Mouse (Mus musculus): Measurements from ENCODE around the gene Tmem132a. TPM values are rescaled to one million over a fixed set of nuclear protein-coding genes. Genes with fewer than 3 reads are reported as not detected.

The Tmem132a gene
- polyA plus RNA-seq, 1 experiment from 2014 or later, result 160 TPM

DNA sequence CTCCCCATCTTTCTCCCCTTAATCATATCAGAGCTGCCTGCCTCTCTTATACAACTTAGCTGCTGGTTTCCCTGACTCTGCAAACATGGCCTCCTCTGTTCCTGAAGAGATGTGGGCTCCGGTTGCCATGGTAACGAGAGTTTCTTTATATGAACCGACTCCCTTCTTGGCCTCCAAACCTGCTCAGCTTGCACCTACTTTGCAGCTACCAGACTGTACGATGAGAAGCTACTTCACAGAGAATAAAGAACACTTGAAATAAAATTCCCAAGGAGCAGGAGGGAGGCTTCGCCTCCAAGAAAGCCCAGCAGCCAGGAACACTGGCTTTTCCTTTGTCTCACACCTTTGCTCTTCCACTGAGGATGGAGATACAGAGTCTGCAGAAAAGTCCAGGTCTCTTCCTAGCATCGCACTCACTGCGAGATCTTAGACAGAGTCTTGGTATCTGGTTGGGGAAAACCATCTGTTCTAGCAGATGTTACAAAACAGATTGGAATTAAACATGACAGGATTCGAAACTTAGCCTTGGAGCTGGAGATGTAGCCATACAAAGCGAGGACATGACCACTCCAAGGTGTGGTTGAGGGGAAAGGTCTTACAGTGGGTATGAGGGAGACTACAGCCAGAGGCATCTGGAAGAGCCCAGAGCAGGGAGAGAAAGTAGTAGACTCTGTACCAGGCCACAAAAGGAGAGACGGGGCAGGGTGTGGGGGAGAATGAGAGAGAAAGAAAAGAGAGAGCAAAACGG is 60.1 kb downstream of the Tmem132a start:
- Histone ChIP-seq H3K27me3 (ENCODE audit: control insufficient read depth, insufficient read depth, low read length) (no peaks in the 10 kb centered on the region), H3K9me3 (ENCODE audit: control insufficient read depth, low read length) (no peaks in the 10 kb centered on the region), H3K4me1 (replicated peaks; ENCODE audit: control insufficient read depth, insufficient read depth, low read length) (0 out of 2 replicates have a peak, but pooled peaks cover 8% of the 10 kb centered on the region), H3K36me3 (replicated peaks; ENCODE audit: control insufficient read depth, insufficient read depth) (no peaks in the 10 kb centered on the region), H3K9ac (no peak overlapping the region), H3K4me2 (replicated peaks) (no peak overlapping the region), H3K27ac (peak overlapping the region; percentile 44), H3K4me3 (replicated peaks; ENCODE audit: low read length) (no peak overlapping the region)
- 68% methylated on average over 11 of the region's 11 CpGs for WGBS
- ATAC-seq (ENCODE audit: low FRiP score) (peak; percentile 55; the same call in 1 of the 2 replicates), DNase-seq (ENCODE audit: low spot score) (peak; percentile 65)

GRCm38 (mm10) chr19:10808524-10809233 is 61.1 kb downstream of the Tmem132a start:
- 88% methylated on average over 12 of the region's 12 CpGs for WGBS
- ATAC-seq (ENCODE audit: low FRiP score) (0 out of 2 replicates have a peak, but pooled peaks have one; percentile 24), DNase-seq (ENCODE audit: low spot score) (no peak)
- H3K36me3 ChIP-seq (replicated peaks; ENCODE audit: control insufficient read depth, insufficient read depth), result no peaks in the 10 kb centered on the region
- no peak overlapping the region for H3K4me2 ChIP-seq (replicated peaks)
- H3K9ac ChIP-seq, result no peak overlapping the region
- peak overlapping the region; percentile 44; the same call in 1 of the 2 replicates for H3K27ac ChIP-seq
- H3K9me3 ChIP-seq (ENCODE audit: control insufficient read depth, low read length), result no peaks in the 10 kb centered on the region
- no peaks in the 10 kb centered on the region for H3K27me3 ChIP-seq (ENCODE audit: control insufficient read depth, insufficient read depth, low read length)
- 0 out of 2 replicates have a peak, but pooled peaks cover 8% of the 10 kb centered on the region for H3K4me1 ChIP-seq (replicated peaks; ENCODE audit: control insufficient read depth, insufficient read depth, low read length)
- no peak overlapping the region for H3K4me3 ChIP-seq (replicated peaks; ENCODE audit: low read length)

Other genes with a start within 250 kb of the Tmem132a start
- 0.64 and 1.1 TPM in 2 replicates for gene Vwce, start 235.7 kb downstream of the Tmem132a start, polyA plus RNA-seq (2014; fragmentation: Nextera tagmentation; extraction: Ambion mirVana)
- not detected in 2 replicates for gene Pga5, start 191.9 kb downstream of the Tmem132a start, polyA plus RNA-seq (2014; fragmentation: Nextera tagmentation; extraction: Ambion mirVana)
- 28.7 and 31.3 TPM in 2 replicates for gene Vps37c, start 181.2 kb downstream of the Tmem132a start, polyA plus RNA-seq (2014; fragmentation: Nextera tagmentation; extraction: Ambion mirVana)
- gene Cd5, start 130.9 kb downstream of the Tmem132a start, polyA plus RNA-seq (2014; fragmentation: Nextera tagmentation; extraction: Ambion mirVana), result 0.31 TPM in 2 replicates
- gene Cd6, start 39.9 kb downstream of the Tmem132a start, polyA plus RNA-seq (2014; fragmentation: Nextera tagmentation; extraction: Ambion mirVana), result 0.09 TPM in 1 of 2 replicates, not detected in the other
- 0.22 and 0.29 TPM in 2 replicates for gene Slc15a3, start 30.2 kb downstream of the Tmem132a start, polyA plus RNA-seq (2014; fragmentation: Nextera tagmentation; extraction: Ambion mirVana)
- 37.0 and 44.8 TPM in 2 replicates for gene Tmem109, start 12.1 kb upstream of the Tmem132a start, polyA plus RNA-seq (2014; fragmentation: Nextera tagmentation; extraction: Ambion mirVana)
- gene Prpf19, start 25.3 kb upstream of the Tmem132a start, polyA plus RNA-seq (2014; fragmentation: Nextera tagmentation; extraction: Ambion mirVana), result 33.4 and 41.5 TPM in 2 replicates
- gene Zp1, start 50.7 kb upstream of the Tmem132a start, polyA plus RNA-seq (2014; fragmentation: Nextera tagmentation; extraction: Ambion mirVana), result 0.30 and 0.47 TPM in 2 replicates
- 0.23 and 0.24 TPM in 2 replicates for gene Ptgdr2, start 67.2 kb upstream of the Tmem132a start, polyA plus RNA-seq (2014; fragmentation: Nextera tagmentation; extraction: Ambion mirVana)
- gene Ccdc86, start 79.3 kb upstream of the Tmem132a start, polyA plus RNA-seq (2014; fragmentation: Nextera tagmentation; extraction: Ambion mirVana), result 11.6 and 12.8 TPM in 2 replicates
- not detected in 2 replicates for gene Ms4a10, start 104.7 kb upstream of the Tmem132a start, polyA plus RNA-seq (2014; fragmentation: Nextera tagmentation; extraction: Ambion mirVana)
- gene Ms4a15, start 123.3 kb upstream of the Tmem132a start, polyA plus RNA-seq (2014; fragmentation: Nextera tagmentation; extraction: Ambion mirVana), result not detected in 2 replicates
- gene Ms4a18, start 148.1 kb upstream of the Tmem132a start, polyA plus RNA-seq (2014; fragmentation: Nextera tagmentation; extraction: Ambion mirVana), result not detected in 2 replicates
- gene Ms4a8a, start 211.2 kb upstream of the Tmem132a start, polyA plus RNA-seq (2014; fragmentation: Nextera tagmentation; extraction: Ambion mirVana), result not detected in 2 replicates